Mouse (Mus musculus) stomach, postnatal 0 days (tissue): ENCODE data around the gene Gm10799.

Experiments
- CTCF ChIP-seq: IDR thresholded peaks from 2 replicates; pipeline ENCODE4 v1.5.1; 2016; ENCODE audit warnings: antibody characterized with exemption, low read depth, mild to moderate bottlenecking, moderate library complexity
- EP300 ChIP-seq: optimal IDR thresholded peaks from 2 replicates; pipeline ENCODE3; 2016; ENCODE audit warnings: antibody characterized with exemption

DNA sequence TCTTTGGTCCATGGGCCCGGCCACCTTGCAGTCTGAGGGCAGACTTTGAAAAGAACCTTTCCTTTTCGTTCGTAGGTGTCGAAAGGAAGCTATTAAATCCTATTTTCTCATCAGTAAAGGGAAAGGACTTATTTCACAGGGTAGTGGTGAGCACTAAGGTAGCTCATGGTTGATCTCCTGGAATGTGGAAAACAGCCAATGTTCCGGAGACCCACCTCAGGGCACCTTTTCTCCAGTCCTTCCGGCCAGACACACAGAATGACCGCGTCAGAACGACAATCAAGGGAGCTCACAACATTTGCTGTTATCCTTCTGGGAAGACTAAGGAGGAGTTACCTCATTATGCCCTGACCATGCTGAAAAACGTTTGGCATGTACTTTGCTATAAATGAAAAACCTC is 27.9 kb upstream of the Gm10799 start:
- TF ChIP-seq CTCF = no peak
- TF ChIP-seq EP300 = no peak
